Comparison of ENCODE assay signal across 8 mouse cellular contexts in genomic region chr2:151979470-151980354, GRCm38 (mm10). TPM values are rescaled to one million over a fixed set of nuclear protein-coding genes. Genes with fewer than 3 reads are reported as not detected.
DNase-seq lines count a peak whose midpoint lies in the region; ATAC-seq and TF ChIP-seq lines count a peak whose summit lies in the region.

Fam110a (minus strand) TSS chr2:151980219.

- H3K9ac ChIP-seq in lung, embryonic 14.5 days: peak within 1 kb of the TSS; percentile 64

- peak; percentile 99 for ATAC-seq in frontal cortex, adult (ENCODE audit: low TSS enrichment)
- ATAC-seq in hematopoietic stem cell, adult 5-6 weeks (replicated peaks in 1 of 2; ENCODE audit: insufficient read depth in 1 of 2, low FRiP score in 2 of 2, low TSS enrichment in 1 of 2, low read depth in 1 of 2, poor library complexity in 2 of 2, severe bottlenecking in 2 of 2): peak; percentile 89 to 92
- ATAC-seq in lung, embryonic 14.5 days (ENCODE audit: insufficient read depth): peak; percentile 91
- peak; percentile 85 for ATAC-seq in neutrophil, adult 5-6 weeks (ENCODE audit: extremely low read depth, insufficient number of reproducible peaks, low FRiP score, poor library complexity, severe bottlenecking)

- no peaks in the 10 kb centered on the region for H3K9me3 ChIP-seq in lung, embryonic 14.5 days (ENCODE audit: low read depth, low read length)

- under 1% methylated on average over 45 of the region's 46 CpGs for WGBS in lung, embryonic 14.5 days

- peaks cover 8% of the 10 kb centered on the region; the same call in 1 of the 2 replicates for H3K4me1 ChIP-seq in lung, embryonic 14.5 days (ENCODE audit: insufficient read depth)

- no peaks in the 10 kb centered on the region for H3K27me3 ChIP-seq in lung, embryonic 14.5 days (ENCODE audit: insufficient read depth, low read length)

- peak; percentile 58 for DNase-seq in MEL-GATA-1-ER (ENCODE audit: extremely low read depth, low read depth)
- DNase-seq in cerebellum, adult 9-10 months: peak; percentile 87
- DNase-seq in layer of hippocampus, adult 8-10 months (ENCODE audit: low spot score in 2 of 2): peak; percentile 87 to 91
- DNase-seq in lung, embryonic 14.5 days: peak; percentile 96
- peak; percentile 87 for DNase-seq in testis, postnatal 14 days (ENCODE audit: low spot score)

- peak within 1 kb of the TSS; percentile 58 for H3K4me3 ChIP-seq in lung, embryonic 14.5 days (ENCODE audit: low read depth, low read length)

- H3K27ac ChIP-seq in lung, embryonic 14.5 days (ENCODE audit: low read depth): peak within 1 kb of the TSS; percentile 22

- H3K36me3 ChIP-seq in lung, embryonic 14.5 days (ENCODE audit: insufficient read depth): no peaks in the 10 kb centered on the region

- H3K4me2 ChIP-seq in lung, embryonic 14.5 days: peak within 1 kb of the TSS; percentile 67

- no peak for TF ChIP-seq CTCF in lung, embryonic 14.5 days (IDR thresholded peaks at IDR 0.05; ENCODE audit: low read depth)

RNA-seq across cellular contexts. Expression of gene Fam110a, which starts in this region (rescaled TPM):
- total RNA-seq in hematopoietic stem cell, adult 5-6 weeks (2017): 10.1 and 22.8 TPM in 2 replicates
- 1 to 10 TPM; 5.9 to 8.0 (median 7.2) TPM for total RNA-seq in layer of hippocampus, adult 8-10 months (2022)
- polyA plus RNA-seq in lung, embryonic 14.5 days (2014; fragmentation: Nextera tagmentation; extraction: Ambion mirVana): 29.3 and 29.4 TPM in 2 replicates
- total RNA-seq in neutrophil, adult 5-6 weeks (2017): 5.3 and 7.4 TPM in 2 replicates

Comparison
In these comparisons a context has a peak if more than half of its experiments do, and no peak if none do; other contexts are left out.
1. Peak in every context shown above with its lines: DNase-seq, ATAC-seq, H3K4me3 ChIP-seq and H3K27ac ChIP-seq.